Mouse (Mus musculus): ENCODE data around the gene Tmem167. TPM values are rescaled to one million over a fixed set of nuclear protein-coding genes. Genes with fewer than 3 reads are reported as not detected.

The Tmem167 gene
- polyA plus RNA-seq, 1 experiment, result 1.6 TPM

DNA sequence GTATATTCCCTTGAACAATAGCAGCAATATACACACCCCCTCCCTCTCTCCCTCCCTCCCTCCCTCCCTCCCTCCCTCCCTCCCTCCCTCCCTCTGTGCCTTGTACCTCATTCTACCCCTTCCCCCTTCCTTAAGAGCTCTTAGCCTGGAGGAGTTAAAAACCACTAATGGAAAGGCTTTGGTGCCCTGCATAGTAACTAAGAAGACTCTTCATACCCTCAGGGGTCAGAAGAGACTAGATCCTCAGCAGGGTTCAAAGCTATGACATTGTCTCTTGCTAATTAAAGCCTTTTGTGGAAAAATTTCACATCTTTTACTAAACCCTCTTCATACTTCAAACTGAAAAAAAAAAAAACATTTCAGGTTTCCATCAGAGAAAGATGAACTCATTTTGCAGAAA is 93.3 kb downstream of the Tmem167 start:
- H3K36me3 ChIP-seq (ENCODE audit: control insufficient read depth, insufficient read depth, low read length), result no peaks in the 10 kb centered on the region
- no peak overlapping the region for H3K4me3 ChIP-seq (ENCODE audit: low read depth, low read length)
- no peaks in the 10 kb centered on the region for H3K27me3 ChIP-seq (ENCODE audit: control insufficient read depth, insufficient read depth, low read length)
- H3K27ac ChIP-seq (ENCODE audit: insufficient read depth, low read depth, low read length), result no peak overlapping the region
- TF ChIP-seq CTCF (IDR thresholded peaks at IDR 0.05; ENCODE audit: extremely low read depth, insufficient read length, insufficient replicate concordance, low read depth, low read length), result no peak
- no peak for TF ChIP-seq POLR2A (IDR thresholded peaks at IDR 0.05; ENCODE audit: low read depth, low read length)
- H3K4me1 ChIP-seq (ENCODE audit: control insufficient read depth, insufficient read depth, insufficient read length, low read length), result no peaks in the 10 kb centered on the region

DNA sequence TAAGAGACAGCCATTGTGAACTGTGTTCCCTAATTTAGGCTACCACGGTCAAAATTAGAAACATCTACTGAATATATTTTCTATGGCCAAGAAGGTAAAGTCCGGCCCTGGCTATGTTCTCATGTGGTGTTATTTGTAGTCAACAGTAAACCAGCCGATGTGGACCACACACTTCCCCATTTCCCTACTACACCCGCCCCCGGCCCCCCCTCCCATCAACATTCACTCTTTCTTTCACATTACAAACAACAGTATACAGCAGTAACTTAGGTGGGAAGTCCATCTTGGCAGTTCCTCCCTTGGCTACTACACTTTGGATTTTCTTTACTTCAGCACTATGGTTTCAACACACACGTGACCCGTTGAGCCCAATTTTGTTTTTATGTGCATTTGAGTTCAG is 94.6 kb downstream of the Tmem167 start:
- no peaks in the 10 kb centered on the region for H3K4me1 ChIP-seq (ENCODE audit: control insufficient read depth, insufficient read depth, insufficient read length, low read length)
- WGBS, result 82% methylated on average over 7 of the region's 7 CpGs
- H3K27ac ChIP-seq (ENCODE audit: insufficient read depth, low read depth, low read length), result no peak overlapping the region
- H3K27me3 ChIP-seq (ENCODE audit: control insufficient read depth, insufficient read depth, low read length), result no peaks in the 10 kb centered on the region
- H3K4me3 ChIP-seq (ENCODE audit: low read depth, low read length), result no peak overlapping the region
- TF ChIP-seq CTCF (IDR thresholded peaks at IDR 0.05; ENCODE audit: extremely low read depth, insufficient read length, insufficient replicate concordance, low read depth, low read length) (no peak), POLR2A (IDR thresholded peaks at IDR 0.05; ENCODE audit: low read depth, low read length) (no peak)
- no peaks in the 10 kb centered on the region for H3K36me3 ChIP-seq (ENCODE audit: control insufficient read depth, insufficient read depth, low read length)

DNA sequence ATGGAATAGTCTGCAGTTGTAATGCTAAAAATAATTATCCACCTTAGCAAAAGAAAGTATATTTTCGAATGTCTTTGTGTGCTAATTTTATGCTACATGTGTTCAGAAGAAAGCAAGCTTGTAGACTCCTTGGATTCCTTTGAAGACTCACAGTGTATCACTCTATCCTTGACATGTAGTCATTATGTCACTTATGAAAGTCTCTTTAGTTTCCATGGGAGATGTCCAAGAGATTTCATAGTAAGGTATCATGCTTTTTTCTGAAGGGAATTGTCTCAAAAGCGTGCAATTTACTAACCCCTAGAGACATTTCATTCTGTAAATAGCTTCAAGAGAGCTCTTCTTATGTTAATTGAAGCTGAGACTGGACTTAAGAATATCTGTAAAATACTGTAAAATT is 97.8 kb downstream of the Tmem167 start:
- no peaks in the 10 kb centered on the region for H3K27me3 ChIP-seq (ENCODE audit: control insufficient read depth, insufficient read depth, low read length)
- TF ChIP-seq CTCF (IDR thresholded peaks at IDR 0.05; ENCODE audit: extremely low read depth, insufficient read length, insufficient replicate concordance, low read depth, low read length) (no peak), POLR2A (IDR thresholded peaks at IDR 0.05; ENCODE audit: low read depth, low read length) (no peak)
- H3K4me1 ChIP-seq (ENCODE audit: control insufficient read depth, insufficient read depth, insufficient read length, low read length), result no peaks in the 10 kb centered on the region
- H3K4me3 ChIP-seq (ENCODE audit: low read depth, low read length), result no peak overlapping the region
- no peak overlapping the region for H3K27ac ChIP-seq (ENCODE audit: insufficient read depth, low read depth, low read length)
- H3K36me3 ChIP-seq (ENCODE audit: control insufficient read depth, insufficient read depth, low read length), result no peaks in the 10 kb centered on the region
- WGBS, result 85% methylated on average over 2 of the region's 2 CpGs

DNA sequence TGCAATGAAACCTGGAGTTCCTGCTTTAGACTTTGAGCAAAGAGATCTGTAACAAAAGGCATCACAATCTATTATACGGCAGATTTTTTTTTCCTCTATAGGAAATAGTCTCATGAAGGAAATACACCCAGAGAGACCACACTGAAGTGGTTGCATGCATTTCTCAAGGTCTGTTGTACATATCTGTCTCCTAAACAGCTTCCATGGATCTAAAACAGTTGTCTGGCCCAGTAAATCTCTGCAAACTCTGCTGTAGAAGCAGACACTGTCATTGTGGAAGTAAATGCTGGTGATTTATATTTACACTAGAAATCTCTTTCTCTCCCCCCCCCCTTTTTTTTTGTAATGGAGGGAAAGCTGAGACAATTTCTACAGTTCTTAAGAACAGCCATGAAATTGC is 99.1 kb downstream of the Tmem167 start:
- H3K4me3 ChIP-seq (ENCODE audit: low read depth, low read length), result no peak overlapping the region
- WGBS, result 68% methylated on average over 1 of the region's 1 CpGs
- H3K27ac ChIP-seq (ENCODE audit: insufficient read depth, low read depth, low read length), result no peak overlapping the region
- no peaks in the 10 kb centered on the region for H3K36me3 ChIP-seq (ENCODE audit: control insufficient read depth, insufficient read depth, low read length)
- H3K27me3 ChIP-seq (ENCODE audit: control insufficient read depth, insufficient read depth, low read length), result no peaks in the 10 kb centered on the region
- TF ChIP-seq CTCF (IDR thresholded peaks at IDR 0.05; ENCODE audit: extremely low read depth, insufficient read length, insufficient replicate concordance, low read depth, low read length), result no peak
- no peak for TF ChIP-seq POLR2A (IDR thresholded peaks at IDR 0.05; ENCODE audit: low read depth, low read length)
- no peaks in the 10 kb centered on the region for H3K4me1 ChIP-seq (ENCODE audit: control insufficient read depth, insufficient read depth, insufficient read length, low read length)

DNA sequence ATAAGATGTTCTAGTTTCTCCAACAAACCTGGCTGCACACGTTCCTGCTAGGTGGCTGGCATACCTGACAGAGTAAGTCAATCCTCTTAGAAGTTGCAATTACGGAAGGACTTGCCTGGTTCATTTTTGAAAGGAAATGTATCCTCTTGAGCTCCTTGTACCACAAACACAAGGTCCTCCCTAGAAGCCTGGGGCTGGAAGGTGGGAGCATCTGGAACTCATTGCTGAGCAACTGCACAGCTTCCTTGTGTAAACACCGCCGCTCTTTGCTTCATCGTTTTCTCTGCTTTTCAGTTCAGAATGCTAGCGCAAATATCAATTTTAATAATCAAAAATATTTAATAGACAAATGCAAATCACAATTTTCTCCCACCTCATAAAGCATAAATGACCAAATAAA is 102.9 kb downstream of the Tmem167 start:
- Histone ChIP-seq H3K4me1 (ENCODE audit: control insufficient read depth, insufficient read depth, insufficient read length, low read length) (no peaks in the 10 kb centered on the region), H3K27ac (ENCODE audit: insufficient read depth, low read depth, low read length) (no peak overlapping the region), H3K4me3 (ENCODE audit: low read depth, low read length) (no peak overlapping the region), H3K27me3 (ENCODE audit: control insufficient read depth, insufficient read depth, low read length) (no peaks in the 10 kb centered on the region), H3K36me3 (ENCODE audit: control insufficient read depth, insufficient read depth, low read length) (no peaks in the 10 kb centered on the region)
- TF ChIP-seq CTCF (IDR thresholded peaks at IDR 0.05; ENCODE audit: extremely low read depth, insufficient read length, insufficient replicate concordance, low read depth, low read length), result no peak
- TF ChIP-seq POLR2A (IDR thresholded peaks at IDR 0.05; ENCODE audit: low read depth, low read length), result no peak
- WGBS, result 71% methylated on average over 6 of the region's 6 CpGs

Other genes with a start within 250 kb of the Tmem167 start
- 0.19 and 0.27 TPM in 2 replicates for gene Xrcc4, start 485 bp downstream of the Tmem167 start, polyA plus RNA-seq (2012; rRNA removed)